Mouse (Mus musculus) kidney, postnatal 10 days (tissue): ENCODE results near the gene Nphp4.

Experiments used
- DNase-seq: peaks from one replicate; pipeline ENCODE4 v3.0.0; 2021; ENCODE audit warnings: mixed read lengths

The Nphp4 gene

DNA sequence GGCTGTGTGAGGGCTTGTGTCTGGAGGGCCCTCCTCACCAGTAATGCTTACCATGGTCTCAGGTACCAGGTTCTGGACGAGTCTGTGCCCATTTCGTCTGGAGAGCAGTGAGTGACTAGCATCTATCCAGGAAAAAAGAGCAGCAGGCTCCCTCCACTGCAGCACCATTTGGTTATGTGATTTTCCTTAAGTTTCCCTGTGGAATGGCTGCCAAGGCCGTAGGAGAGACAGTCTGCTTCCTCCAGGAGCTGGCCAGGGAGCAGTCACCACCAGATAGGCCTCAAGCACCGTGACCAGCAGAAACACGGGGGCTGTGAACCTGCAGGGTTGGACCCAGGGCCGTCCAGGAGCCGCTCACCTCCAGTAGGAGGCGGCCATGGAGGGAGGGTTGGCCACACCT is 3.9 kb downstream of the Nphp4 start:
- no peak for DNase-seq

DNA sequence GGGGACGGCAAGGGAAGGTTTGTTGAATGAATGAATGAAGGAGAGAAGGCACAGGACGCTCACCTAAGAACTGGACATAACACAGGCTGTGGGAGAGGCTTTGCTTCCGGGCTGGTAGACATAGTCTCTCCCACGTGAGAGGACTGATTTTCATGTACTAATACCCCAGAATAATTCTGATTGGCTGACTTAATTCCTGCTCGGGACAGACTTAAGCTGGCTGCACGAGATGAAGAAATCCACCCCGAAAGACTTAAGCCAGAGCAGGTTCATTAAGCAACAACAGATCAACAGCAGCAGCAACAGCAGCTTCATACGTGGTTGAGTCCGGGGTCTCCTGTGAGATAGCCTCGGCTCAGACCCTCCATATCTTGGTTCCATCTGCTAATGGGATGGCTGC is 11.5 kb downstream of the Nphp4 start:
- no peak for DNase-seq

DNA sequence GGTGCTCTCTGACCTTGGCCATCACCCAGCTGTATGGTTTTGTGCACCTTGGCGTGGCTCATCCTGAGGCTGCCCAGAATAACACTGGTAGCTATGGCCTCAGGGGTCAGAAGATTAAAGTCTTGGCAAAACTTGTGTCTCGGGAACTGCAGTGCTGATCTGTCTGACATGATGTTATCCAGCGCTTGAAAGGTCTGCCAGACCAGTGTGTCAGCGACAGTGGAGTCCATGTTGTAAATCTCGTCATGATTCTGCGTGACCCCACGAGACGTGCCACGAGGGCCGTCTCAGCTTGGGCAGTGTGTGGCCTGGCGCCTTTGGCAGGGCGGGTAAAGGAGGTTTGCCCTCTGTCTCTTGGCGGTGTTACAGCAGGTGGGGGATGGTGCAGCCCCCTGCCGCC is 13.8 kb downstream of the Nphp4 start:
- DNase-seq: no peak

DNA sequence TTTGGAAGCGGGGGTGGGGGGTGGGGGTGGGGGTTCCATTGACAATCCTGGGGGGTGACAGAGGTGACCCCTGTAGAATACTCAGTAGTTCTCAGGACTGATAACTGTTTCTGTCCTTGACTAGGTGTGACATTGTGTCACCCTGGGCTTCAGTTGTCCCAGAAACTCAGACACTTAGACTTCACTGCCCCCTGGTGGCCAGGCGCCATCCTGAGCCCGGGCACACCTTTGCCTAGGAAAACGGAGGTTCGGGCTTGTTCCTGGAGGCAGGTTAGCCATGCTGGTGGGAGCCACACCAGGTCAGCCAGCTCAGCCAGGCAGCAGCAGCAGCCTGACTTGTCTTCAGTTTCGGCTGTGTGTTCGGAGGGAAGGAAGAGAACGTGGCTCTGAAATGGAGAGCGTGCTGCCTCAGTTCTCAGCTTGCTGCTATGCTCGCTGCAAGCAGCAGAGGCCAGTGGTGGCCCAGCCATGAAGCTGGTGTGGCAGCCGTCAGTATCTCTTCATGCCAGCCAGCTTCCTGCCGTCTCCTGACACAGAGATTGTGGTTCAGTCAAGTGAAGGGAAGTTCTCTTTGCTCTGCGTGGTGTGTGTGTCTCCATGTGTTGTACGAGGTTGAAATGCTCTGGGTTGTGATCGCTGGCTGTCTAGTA is 14.9 kb downstream of the Nphp4 start:
- peak; percentile 82 for DNase-seq

DNA sequence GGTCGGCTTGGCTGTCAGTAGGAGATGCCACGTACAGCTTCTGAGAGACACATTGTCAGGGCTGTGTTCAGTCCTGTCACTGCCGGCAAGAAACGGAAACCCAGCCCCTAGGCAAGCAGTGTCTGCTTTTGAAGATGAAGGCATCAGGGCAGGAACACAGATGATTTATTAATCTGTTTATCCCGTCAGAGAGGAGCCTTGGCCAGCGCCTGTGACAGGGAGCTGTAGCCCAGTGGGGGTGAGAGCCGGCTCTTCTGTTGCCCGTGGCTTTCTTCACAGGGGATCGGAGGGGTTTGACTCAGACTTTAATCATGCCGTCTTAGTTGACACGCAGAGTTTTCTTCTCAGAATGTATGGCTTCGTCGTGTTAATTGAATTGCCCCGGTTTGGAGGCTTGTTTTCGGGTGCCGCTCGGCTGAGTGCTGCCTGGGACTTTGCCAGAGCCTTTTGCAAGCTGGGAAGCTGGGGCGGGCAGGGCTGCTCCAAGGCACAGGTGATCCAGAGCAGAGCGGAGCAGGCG is 17.9 kb downstream of the Nphp4 start:
- DNase-seq: peak; percentile 30

DNA sequence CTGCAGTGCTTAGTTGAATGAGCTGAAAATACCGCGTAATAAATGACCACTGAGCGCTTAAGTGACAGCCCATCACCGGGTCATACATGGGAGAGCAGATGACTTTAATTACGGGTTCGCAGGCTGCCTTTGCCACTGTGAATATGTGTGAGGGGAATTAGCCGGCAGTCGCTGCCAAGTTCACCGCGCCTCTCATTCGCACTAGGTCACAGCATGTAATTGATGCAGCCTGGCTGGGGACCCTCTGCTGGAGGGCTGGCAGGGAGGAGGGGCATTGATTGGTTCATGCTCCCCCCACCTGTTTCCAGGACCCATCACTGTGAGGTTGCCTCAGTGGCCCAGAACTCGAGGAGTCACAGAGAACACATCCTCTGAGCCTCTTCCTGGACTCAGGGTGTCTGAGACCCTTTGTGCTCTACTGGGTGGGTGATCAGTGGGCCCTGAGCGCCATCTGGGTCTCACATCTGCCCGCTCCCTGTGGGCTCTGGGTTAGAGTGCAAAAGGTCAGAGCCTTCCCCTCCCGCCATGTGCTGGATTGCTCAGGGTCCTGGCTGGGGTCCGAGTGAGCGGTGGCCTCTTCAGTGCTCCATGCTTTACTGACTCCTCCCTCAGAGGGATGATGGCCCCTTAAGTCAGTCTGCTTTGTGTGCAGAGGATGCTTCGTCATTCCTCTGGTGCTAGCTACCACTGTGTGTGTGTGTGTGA is 35.9 kb downstream of the Nphp4 start:
- DNase-seq: no peak

DNA sequence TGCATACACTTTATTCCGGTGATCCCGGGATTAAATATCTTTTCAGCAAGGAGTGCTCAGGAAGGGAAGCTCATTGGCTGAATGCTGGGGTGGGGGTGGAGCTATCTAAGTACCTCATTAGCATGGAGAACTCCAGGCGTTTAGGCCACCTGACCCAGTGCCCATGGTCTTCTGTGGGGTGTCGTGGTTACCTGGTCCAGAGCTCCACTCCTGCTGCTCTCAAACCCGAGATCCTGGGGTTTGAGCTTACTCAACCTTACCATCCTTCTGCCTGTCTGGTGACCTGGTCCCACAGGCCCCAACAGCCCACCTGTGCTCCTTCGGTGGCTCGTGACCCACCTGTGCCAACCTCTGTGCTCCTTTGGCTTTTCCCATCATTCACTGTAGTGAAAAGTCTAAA is 38.4 kb downstream of the Nphp4 start:
- no peak for DNase-seq

DNA sequence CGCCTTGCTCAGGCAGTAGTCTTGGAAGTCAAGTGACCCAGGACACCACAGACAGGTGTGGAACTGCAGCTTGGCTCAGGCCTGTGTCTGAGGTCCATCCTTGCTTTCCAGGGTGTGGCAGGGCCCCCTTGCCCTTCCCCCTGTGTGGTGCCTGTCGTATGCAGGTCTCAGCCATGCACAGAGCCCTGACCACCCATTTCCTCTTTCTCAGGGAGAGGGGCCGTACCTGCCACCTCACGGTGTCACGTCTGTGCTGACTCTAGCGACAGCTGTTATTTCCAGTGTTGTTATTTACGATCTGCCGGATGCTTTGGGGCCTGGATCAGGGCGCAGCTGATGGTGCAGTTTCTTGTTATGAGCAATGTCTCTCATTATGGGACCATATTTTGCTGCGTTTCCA is 42.6 kb downstream of the Nphp4 start:
- no peak for DNase-seq

DNA sequence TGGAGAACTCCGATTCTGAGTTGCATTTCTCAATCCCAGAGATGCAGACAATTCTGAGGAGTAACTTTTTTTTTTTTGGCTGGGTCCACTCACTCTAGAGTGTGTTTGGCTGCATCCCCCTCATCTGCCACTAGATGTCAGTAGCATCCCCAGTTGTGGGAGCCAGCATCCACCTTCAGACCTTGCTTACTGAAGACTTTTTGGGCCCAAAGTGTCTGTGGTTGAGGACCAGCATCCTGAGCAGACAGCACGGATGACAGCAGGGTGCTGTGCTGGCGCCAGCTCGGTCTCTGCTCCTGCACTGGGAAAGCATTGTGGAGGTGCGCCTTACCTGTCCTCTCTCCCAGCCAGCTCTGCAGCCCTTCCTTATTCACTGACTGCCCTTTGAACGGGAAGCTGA is 43.6 kb downstream of the Nphp4 start:
- peak; percentile 80 for DNase-seq

DNA sequence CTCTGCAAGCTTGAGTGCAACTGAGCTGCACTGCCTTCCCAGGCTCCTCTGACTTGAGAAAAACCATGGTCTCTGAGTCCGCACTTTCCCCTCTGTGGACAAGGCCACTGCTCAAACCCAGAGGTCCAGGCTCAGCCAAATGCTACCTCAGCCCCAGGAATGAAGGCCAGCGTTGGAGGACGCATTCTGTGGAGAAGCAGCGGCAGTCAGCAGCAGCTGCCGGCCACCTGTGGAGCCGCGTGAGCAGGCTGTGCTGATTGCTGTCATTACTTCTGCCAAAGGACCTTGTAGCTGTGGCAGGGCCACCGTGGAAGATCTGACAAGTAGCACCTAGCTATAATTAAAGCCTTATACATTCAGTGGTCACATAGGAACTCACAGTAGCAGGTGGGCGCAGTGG is 56.4 kb downstream of the Nphp4 start:
- no peak for DNase-seq

DNA sequence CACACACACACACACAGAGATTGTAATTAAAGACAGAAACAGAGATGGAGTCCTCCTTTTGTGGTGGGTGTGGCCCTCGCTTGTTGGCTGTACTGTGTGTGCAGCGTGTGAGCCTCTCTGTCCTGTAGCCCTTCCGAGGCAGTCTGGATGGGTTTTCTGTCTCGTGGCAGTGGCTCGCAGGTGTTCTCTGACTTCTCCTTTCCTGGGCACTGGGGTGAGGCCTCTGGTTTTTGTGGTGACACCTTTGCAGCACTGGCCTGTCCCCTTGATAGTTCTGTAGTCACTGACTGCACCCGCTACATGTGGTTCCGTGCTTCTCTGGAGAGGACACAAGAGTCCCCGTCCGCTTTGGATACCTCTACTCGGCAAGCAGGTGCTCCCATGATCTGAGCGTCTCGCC is 63.2 kb downstream of the Nphp4 start:
- DNase-seq: no peak

DNA sequence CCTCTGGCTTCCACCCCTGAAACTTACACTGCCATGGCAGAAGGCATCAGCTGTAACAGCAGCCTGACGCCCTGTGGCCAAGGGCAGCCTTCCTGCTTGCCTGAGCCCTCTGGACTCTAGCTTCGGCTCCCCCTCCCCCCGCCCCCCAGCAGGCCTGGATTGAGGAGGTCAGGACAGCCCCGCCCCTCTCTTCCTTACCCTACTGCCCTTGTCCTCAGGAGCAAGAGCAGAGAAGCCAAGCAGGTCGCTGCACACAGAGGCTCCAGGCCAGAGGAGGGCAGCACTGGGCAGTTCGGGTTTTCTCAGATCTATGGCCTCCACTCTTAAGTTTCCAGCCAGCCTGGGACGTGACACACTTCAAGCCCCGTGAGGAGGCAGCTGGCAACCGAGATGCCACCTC is 64.7 kb downstream of the Nphp4 start:
- DNase-seq: peak; percentile 68

DNA sequence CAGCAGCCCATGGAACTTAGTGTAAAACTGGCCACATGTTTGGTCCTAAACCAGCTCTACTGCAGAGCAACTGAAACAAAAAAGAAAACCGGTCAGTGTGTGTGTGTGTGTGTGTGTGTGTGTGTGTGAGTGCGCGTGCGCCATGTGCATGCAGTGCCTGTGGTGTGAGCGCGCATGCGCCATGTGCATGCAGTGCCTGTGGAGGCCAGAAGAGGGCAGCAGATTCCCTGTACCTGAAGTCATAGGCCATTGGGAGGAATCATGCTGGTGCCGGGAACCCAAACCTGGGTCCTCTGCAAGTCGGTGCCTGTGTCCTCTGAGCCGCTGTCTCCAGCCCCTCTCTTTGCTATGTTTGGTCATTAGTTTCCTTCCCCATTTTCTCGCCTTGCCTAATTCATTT is 65.9 kb downstream of the Nphp4 start:
- no peak for DNase-seq

DNA sequence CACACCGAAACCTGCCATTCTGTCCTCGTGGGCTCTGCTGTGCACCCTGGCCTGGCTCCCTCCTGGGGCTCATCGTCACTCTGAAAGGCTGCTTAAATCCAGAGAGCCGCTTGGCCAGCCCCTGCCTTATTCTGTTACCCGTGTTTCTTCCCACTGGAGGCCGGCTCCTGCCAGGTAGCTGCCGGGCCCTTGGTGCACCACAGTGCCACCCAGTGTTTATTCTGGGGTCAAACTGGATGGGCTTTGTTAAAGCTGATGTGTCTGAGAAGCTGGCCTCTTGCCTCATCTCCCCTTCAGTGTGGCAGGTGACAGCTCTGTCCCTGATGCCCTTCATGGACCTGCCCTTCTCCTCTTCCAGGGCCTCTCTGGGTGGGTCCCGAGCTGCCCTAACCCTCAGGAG is 70.0 kb downstream of the Nphp4 start:
- peak; percentile 30 for DNase-seq

DNA sequence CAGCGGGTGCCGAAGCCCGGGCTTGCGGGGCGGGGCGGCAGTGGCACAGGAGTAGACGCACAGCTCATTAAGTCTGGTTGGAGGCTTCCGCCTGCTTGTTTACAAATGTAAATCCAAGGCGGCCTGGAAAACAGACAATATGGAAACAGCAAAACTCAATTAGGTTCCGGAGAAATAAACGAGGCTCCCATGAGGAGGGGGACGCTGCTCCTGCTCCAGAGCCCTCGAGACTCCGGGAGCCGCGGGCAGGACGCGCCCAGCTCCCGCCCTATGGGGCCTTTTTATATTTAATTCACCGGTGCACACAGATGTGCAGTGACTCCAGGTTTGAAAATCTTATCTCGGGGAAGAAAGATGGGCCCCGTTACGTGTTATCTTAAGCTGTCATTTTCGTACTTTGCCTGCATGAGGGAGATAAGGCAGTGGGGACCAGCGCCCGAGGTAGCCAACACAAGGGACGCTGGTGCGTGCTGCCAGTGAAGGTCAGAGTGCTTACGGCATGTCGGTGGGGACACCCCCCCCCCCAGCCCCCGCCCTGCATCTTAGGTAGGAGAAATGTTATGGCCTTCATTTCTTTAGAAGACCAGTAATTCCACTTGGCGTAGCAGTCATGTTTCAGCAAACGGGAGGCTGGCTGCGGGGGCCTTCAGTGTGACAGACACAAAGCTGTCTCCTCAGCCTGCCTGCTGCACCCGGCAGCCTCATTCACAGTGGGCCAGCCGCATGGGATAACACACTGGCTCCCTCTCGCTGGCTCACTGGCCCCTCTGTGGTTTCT is 71.6 kb downstream of the Nphp4 start:
- no peak for DNase-seq

DNA sequence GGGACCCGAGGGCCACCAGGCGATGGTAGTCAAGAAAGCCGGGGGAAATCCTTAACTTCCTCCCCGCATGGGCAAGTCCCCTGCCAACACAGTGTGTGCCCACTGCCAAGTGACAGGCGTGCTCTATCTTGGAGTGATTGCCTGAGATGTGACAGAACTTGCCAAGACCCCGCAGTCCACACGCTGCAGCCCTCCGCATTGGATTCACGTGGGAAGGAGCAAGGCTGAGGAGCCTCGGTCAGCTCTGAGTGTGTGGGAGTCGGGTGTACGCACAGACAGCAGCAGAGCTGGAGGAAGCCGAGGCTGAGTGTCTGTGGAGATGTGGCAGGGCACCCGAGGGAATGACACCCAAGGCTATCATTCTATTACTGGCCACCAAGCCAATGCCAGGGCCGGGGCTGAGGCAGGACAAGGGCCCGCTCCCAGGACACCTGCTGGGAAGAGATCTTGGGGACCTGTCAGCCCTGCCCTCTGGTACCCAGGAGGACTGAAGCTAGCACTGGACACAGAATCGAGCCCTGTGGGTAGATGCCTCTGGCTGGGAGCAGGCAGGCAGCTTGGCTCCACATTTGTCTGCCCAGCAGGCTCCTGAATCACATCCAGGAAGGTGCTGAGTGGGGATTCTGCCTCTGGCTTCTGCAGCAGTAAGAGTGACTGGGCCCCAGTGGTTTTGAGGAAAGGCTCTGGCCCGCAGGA is 73.1 kb downstream of the Nphp4 start:
- DNase-seq: no peak

DNA sequence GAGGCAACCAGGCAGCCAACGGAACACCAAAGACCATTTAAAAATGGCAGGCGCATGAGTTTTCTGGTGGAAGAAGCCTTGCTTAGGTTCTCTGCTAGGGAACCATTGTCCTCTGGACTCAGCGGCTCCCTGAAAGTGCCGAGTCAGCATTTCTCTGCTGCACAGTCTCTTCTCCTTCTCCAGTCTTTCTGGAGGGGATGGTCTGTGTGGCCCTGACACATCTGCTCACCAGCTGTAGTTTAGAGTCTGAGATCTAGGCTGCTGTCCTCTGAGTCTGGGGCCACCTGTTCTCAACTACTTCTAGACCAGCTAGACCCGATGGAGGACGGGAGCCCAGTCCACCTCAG is 73.7 kb downstream of the Nphp4 start:
- no peak for DNase-seq

DNA sequence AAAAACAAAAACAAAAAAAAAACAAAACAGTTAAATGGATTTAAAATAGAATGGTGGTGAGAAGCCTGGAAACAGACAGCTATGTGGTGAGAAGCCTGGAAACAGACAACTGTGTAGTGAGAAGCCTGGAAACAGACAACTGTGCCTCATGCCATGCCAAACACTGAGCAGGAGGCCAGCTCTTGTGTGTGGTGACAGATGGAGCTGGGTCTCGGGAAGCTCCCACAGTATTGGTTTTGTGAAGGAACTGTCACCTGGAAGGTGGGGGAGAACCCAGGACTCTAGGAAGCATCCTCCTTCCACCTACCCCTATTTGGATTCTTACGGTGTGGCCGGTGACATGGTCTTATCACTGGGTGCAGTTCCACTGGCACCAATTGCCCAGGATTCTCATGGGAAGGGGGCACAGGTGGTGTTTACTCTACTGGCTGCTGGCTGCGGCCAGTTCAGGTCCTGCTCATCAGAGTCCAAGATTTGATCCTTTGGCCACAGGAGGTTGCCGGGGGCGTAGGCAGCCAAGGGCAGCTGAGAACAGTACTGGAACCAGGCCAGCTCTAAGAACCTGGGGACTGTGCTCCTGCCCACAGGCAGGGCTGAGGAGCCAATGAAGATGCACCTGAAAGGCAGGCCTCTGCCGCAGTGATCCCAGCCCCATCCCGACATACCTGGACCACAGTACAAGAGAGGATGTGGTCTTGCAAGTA is 77.2 kb downstream of the Nphp4 start:
- DNase-seq: no peak

DNA sequence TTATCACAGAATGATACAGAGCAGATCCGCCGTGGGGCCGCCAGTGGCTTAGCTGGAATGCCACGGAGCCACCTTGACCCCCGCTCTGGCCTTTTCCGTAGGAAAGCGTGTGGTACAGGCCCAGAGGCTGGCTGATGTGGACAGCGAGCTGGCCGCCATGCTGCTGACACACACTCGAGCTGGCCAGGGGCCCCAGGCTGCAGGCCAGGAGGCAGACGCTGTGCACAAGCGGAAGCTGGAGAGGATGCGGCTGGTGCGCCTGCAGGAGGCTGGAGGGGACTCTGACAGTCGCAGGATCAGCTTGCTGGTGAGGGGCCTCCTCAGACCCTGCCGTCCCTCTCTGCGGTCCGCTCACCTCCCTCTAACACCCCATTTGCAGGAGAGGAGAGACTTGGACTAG is 77.9 kb downstream of the Nphp4 start:
- DNase-seq: peak; percentile 60

DNA sequence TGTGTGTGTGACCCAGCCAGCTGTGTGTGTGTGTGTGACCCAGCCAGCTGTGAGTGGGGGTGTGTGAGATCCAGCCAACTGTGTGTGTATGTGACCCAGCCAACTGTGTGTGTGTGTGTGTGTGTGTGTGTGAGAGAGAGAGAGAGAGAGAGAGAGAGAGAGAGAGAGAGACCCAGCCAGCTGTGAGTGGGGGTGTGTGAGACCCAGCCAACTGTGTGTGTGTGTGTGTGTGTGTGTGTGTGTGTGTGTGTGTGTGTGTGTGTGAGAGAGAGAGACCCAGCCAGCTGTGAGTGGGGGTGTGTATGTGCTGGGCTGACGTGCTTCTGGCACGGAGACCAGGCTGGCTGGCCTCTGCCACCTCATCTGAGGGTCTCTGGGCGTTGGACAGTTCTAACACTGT is 79.3 kb downstream of the Nphp4 start:
- peak; percentile 38 for DNase-seq

DNA sequence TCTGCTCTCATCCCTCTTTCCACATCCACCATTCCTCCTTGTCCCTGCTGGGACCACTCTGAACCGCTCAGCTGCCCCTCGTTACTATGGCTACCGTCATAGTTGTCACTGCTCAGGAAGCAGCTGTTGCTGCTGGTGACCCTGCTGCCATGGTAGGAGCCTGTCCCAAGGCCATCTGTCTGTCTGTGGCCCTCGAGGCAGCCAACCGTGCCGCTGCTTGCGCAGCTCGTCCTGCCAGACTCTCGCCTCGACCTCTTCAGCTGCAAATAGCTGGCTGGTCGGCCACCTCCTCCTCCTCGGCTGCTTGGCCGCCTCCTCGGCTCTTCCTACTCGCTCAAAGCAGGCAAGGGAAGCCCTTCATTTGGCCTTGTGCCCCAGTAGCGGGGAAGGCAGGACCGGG is 81.7 kb downstream of the Nphp4 start:
- DNase-seq: peak; percentile 52

DNA sequence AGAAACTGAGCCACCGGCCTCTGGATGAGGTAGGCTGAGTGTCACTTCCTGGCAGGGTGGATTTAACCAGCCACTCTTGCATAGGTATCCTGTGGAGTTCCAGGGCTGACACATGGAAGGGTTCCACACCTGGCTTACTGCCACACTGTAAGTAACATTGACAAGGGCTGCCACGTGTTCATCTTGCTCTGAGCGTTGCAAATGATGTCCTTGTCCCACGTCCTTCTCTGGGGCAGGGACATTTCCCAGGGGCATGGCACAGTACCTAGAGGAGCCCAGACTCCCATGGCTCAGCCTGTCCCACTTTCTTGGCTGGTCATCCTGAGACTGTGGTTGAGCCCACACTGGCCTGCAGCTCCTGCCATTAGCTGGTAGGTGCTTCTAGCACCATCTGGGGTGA is 91.5 kb downstream of the Nphp4 start:
- DNase-seq: no peak
